Mouse (Mus musculus) ES-E14 (cell line): ENCODE measurements at regions not wholly inside any gene's neighbourhood (a gene's known extent, or its start where the extent isn't known, plus 50 kb on each side); places are given as distances from the start of the nearest gene placed in this dataset.

Experiments used
- DNase-seq: peaks from one replicate; pipeline ENCODE4 v3.0.0-alpha.2; 2013; ENCODE audit warnings: low read depth, low spot score
- H3K27ac ChIP-seq: 2 replicates; pipeline ENCODE4 v1.5.1; 2012; ENCODE audit warnings: low read depth, mild to moderate bottlenecking, low read length, moderate library complexity, mixed read lengths; ENCODE audit not compliant: poor library complexity, insufficient read depth, severe bottlenecking
- H3K36me3 ChIP-seq: 2 replicates; pipeline ENCODE4 v1.6.1; 2012; ENCODE audit warnings: mild to moderate bottlenecking, low read length, moderate library complexity, mixed read lengths; ENCODE audit not compliant: control insufficient read depth, poor library complexity, insufficient read depth, severe bottlenecking
- H3K4me1 ChIP-seq, 2 experiments: fragments of 150-350 bp in 1 of 2; sonication (generic) in 1 of 2; 2 replicates each; pipeline ENCODE4 v1.6.1; 2012; ENCODE audit warnings: low read length in 2 of 2, mild to moderate bottlenecking in 1 of 2, mixed read lengths in 1 of 2; ENCODE audit not compliant: control insufficient read depth in 2 of 2, insufficient read depth in 2 of 2, poor library complexity in 1 of 2
- H3K4me3 ChIP-seq, 2 experiments: fragments of 150-350 bp in 1 of 2; sonication (generic) in 1 of 2; 2 replicates each; pipeline ENCODE4 v1.5.1; 2012; ENCODE audit warnings: low read length in 2 of 2, low read depth in 1 of 2, mild to moderate bottlenecking in 1 of 2, mixed read lengths in 1 of 2; ENCODE audit not compliant: insufficient read depth in 1 of 2, poor library complexity in 1 of 2, severe bottlenecking in 1 of 2
- H3K9ac ChIP-seq: 2 replicates; pipeline ENCODE4 v1.6.1; 2012; ENCODE audit warnings: low read depth, mild to moderate bottlenecking, low read length, mixed read lengths; ENCODE audit not compliant: poor library complexity, insufficient read depth, severe bottlenecking
- H3K9me3 ChIP-seq: fragments of 150-350 bp; sonication (generic); 2 replicates; pipeline ENCODE4 v1.6.1; 2012; ENCODE audit warnings: low read depth, mild to moderate bottlenecking, low read length; ENCODE audit not compliant: control insufficient read depth, insufficient read depth
- CHD2 ChIP-seq: IDR thresholded peaks from 2 replicates; pipeline ENCODE4 v1.6.1; 2014; ENCODE audit warnings: mild to moderate bottlenecking, low read depth, low read length, inconsistent platforms
- HCFC1 ChIP-seq: IDR thresholded peaks from 2 replicates; pipeline ENCODE4 v1.6.1; 2012; ENCODE audit warnings: low read length, inconsistent platforms, borderline replicate concordance; ENCODE audit not compliant: insufficient read depth
- MAFK ChIP-seq: IDR thresholded peaks from 2 replicates; pipeline ENCODE4 v1.6.1; 2014; ENCODE audit warnings: mild to moderate bottlenecking, low read depth, low read length, inconsistent platforms; ENCODE audit not compliant: insufficient read depth
- ZC3H11A ChIP-seq: IDR thresholded peaks from 2 replicates; pipeline ENCODE4 v1.6.1; 2012; ENCODE audit warnings: low read depth, mild to moderate bottlenecking, inconsistent platforms, low read length, borderline replicate concordance
- ZNF384 ChIP-seq: IDR thresholded peaks from 2 replicates; pipeline ENCODE4 v1.6.1; 2012; ENCODE audit warnings: low read depth, low read length, inconsistent platforms
- in situ Hi-C, 2 experiments: fragments of 600-800 bp; cut with MboI; formaldehyde crosslinking; loops; one replicate each; pipeline ENCODE4 v1.15.1; 2025; ENCODE audit warnings: low sequenced_read_pairs in 2 of 2, inconsistent platforms in 1 of 2; ENCODE audit not compliant: unreplicated experiment in 2 of 2

DNA sequence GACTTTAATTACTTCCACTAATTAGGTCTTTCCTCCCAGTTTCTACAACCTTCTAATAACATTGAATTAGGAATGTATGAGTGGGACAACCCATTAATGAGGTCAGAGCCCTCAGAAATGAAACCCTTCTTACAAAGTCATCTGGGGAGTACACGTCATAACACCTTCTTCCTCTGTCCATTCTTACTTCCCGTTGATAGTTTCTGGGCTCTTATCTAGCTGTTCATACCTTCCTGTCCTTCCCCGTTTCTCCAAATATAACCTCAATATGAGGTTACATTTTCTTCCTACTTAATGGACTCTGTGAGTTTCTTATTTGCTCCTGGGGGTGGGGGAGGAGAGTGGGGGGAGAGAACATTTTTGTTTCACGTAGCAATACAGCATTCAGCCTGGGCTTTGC lies 85.4 kb upstream of the Hpf1 start:
- Histone ChIP-seq H3K4me3 (no peak overlapping the region), H3K36me3 (no peaks in the 10 kb centered on the region), H3K4me1 (no peaks in the 10 kb centered on the region), H3K9ac (no peak overlapping the region), H3K9me3 (no peaks in the 10 kb centered on the region), H3K27ac (no peak overlapping the region)
- TF ChIP-seq ZC3H11A, result no peak
- no peak for TF ChIP-seq CHD2
- no peak for TF ChIP-seq HCFC1
- no peak for TF ChIP-seq ZNF384
- TF ChIP-seq MAFK, result no peak
- no peak for DNase-seq
- in situ Hi-C loops, result no loop called here

DNA sequence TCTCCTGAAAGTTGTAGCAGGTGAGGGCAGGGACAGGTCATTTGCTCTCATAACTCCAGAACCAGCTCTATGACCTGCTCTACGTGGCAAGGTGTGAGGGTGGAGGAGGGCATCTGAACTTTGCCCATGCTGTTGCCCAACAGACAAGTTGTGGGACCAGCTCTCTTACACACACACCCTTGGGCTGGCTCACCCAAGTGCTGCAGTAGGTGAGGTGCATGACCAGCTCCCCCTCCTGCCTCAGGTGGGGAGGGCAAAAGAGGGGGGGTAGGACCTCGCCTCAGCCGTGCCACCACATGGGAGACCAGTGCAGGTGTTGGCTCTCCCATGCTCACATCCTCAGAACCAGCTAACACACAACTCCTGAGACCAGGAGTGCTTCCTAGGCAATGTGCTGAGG lies 83.4 kb upstream of the Hpf1 start:
- no peak overlapping the region for H3K4me3 ChIP-seq
- no peaks in the 10 kb centered on the region for H3K36me3 ChIP-seq
- no peaks in the 10 kb centered on the region for H3K9me3 ChIP-seq
- no peaks in the 10 kb centered on the region for H3K4me1 ChIP-seq
- H3K27ac ChIP-seq, result no peak overlapping the region
- DNase-seq, result no peak
- no peak overlapping the region for H3K9ac ChIP-seq
- in situ Hi-C loops, result no loop called here
- TF ChIP-seq MAFK (no peak), HCFC1 (no peak), CHD2 (no peak), ZC3H11A (no peak), ZNF384 (no peak)

DNA sequence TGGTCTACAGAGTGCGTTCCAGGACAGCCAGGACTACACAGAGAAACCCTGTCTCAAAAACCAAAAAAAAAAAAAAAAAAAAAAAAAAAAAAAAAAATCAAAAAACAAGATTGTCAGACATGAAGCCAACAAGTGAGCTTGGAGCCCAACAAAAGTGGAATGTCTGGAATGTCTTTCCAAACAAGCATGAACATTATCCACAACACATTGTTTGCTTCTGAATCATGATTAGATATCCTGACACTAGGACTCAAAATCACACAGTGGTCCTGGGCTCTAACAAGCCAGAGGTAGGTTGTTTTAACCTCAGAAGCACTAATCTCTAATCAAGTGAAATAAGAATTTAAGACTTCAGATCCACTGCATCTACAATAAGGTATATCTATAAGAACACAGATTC lies 80.4 kb upstream of the Hpf1 start:
- H3K27ac ChIP-seq, result no peak overlapping the region
- no peak overlapping the region for H3K9ac ChIP-seq
- TF ChIP-seq ZNF384 (no peak), ZC3H11A (no peak), HCFC1 (no peak)
- H3K4me3 ChIP-seq, result no peak overlapping the region
- DNase-seq, result no peak
- no peaks in the 10 kb centered on the region for H3K9me3 ChIP-seq
- no peaks in the 10 kb centered on the region for H3K4me1 ChIP-seq
- H3K36me3 ChIP-seq, result no peaks in the 10 kb centered on the region
- in situ Hi-C loops, result no loop called here

DNA sequence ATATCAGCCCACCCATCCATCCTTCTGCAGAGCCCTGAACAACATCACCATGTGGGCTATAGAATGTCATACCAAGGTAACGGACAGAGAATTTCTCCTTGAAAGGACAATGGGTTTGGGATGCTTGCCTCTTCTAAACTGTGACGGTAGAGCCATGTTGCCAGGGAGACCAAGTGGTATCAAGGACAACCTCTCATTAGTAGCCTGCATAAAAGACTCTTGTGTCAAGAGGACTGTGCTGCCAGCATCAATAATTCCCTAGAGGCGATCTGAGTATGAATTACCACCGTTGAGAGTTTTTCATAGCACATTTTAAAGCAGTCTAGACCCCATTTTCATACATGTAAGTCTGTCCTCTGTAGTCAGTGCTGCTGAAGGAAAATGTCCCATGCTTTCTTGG lies 79.3 kb upstream of the Hpf1 start:
- DNase-seq, result no peak
- no peaks in the 10 kb centered on the region for H3K9me3 ChIP-seq
- H3K27ac ChIP-seq, result no peak overlapping the region
- in situ Hi-C loops, result no loop called here
- no peaks in the 10 kb centered on the region for H3K36me3 ChIP-seq
- TF ChIP-seq ZC3H11A (no peak), MAFK (no peak), CHD2 (no peak), HCFC1 (no peak), ZNF384 (no peak)
- H3K4me1 ChIP-seq, result no peaks in the 10 kb centered on the region
- no peak overlapping the region for H3K9ac ChIP-seq
- no peak overlapping the region for H3K4me3 ChIP-seq

DNA sequence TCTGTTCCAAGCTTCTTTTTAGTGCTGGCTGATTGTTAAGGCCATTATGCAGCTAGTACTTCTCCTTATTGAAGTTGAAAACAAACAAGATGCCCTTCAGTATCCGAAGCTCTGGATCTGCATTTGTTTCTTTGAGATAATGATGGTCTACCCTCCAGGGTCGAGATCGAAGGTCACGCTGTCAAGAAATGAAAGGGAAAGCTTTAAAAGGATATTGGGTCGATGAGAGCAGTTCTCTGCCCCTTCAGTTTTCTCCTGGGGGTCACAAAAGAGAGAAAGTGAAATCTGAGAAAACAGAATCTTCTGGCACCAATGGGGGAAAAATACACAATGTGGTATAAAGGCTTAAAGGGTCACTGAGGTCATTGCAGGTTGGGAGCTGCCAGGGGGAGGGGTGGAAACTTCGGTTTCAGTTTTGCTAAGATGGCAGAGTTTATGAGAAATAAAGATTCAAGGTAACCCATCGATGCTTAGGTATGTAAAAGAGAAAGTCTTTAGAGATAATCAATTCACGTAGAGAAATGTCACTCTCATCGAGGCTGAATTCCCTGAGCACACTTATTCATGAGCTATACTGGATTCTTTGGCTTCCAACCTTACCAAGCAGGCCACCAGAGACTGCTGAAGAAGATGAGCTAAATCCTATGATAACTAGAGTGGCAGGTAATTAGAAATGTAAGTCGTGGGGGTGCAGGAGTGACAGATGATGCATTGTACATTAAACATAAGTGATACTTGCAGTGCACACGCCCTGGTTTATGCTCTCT lies 64.4 kb upstream of the Hpf1 start:
- Histone ChIP-seq H3K4me1 (no peaks in the 10 kb centered on the region; a peak in 1 of 4 replicates), H3K4me3 (no peak overlapping the region), H3K9ac (no peak overlapping the region), H3K27ac (no peak overlapping the region), H3K9me3 (no peaks in the 10 kb centered on the region), H3K36me3 (no peaks in the 10 kb centered on the region)
- TF ChIP-seq CHD2, result no peak
- TF ChIP-seq HCFC1, result no peak
- DNase-seq, result no peak
- in situ Hi-C loops, result no loop called here
